Mouse (Mus musculus) small intestine, adult 2 months (tissue): ENCODE results near the gene Olfr1337.

Experiments
- CTCF ChIP-seq: fragments of 200-500 bp; IDR thresholded peaks from 2 replicates; pipeline ENCODE4 v1.5.1; 2012; ENCODE audit warnings: low read depth, mild to moderate bottlenecking, control low read depth, inconsistent platforms, low read length, moderate library complexity, mixed read lengths; ENCODE audit not compliant: insufficient replicate concordance, insufficient read length; ENCODE audit errors: extremely low read depth
- POLR2A ChIP-seq: fragments of 200-500 bp; IDR thresholded peaks from 2 replicates; pipeline ENCODE4 v1.6.1; 2012; ENCODE audit warnings: low read depth, mild to moderate bottlenecking, control low read depth, inconsistent platforms, low read length, moderate library complexity

- TF ChIP-seq CTCF, result no peak
- no peak for TF ChIP-seq POLR2A
These were observed 27.5 kb upstream of the Olfr1337 start, which contains the start of gene Olfr1335 for GRCm38 (mm10) chr4:118809844-118810243.
